Mouse (Mus musculus) lung, postnatal 0 days (tissue): ENCODE measurements around the gene N4bp1.

Experiments used
- CTCF ChIP-seq: IDR thresholded peaks from 2 replicates; pipeline ENCODE4 v1.5.1; 2016; ENCODE audit warnings: antibody characterized with exemption, mild to moderate bottlenecking
- EP300 ChIP-seq: IDR thresholded peaks from 2 replicates; pipeline ENCODE4 v1.6.1; 2016; ENCODE audit warnings: antibody characterized with exemption, mild to moderate bottlenecking, control low read depth

DNA sequence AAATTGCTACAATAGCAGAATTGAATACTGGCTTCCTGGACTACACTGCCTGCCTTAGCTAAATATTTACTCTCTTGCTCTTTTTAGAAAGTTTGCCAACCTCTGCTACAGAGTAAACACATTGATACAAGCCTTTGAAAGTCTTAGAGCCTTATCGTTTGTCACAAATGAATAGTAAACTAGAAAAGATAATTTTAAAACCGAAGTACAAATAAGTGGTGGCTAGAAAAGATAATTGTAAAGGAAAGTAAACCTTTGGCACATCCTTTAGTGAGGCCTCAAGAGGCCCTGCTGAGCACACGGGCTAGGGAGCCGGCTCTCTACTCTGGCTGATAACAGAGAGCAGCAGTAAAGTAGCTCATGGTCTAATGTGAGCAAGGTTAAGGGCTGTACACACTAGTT lies 126.0 kb downstream of the N4bp1 start:
- TF ChIP-seq CTCF (no peak), EP300 (peak; percentile 61)
